Mouse (Mus musculus) CH12.LX (cell line): ENCODE measurements around the gene Srsf12. TPM values are rescaled to one million over a fixed set of nuclear protein-coding genes. Genes with fewer than 3 reads are reported as not detected.

Experiments
- DNase-seq: peaks from one replicate; pipeline ENCODE4 v3.0.0-alpha.2; 2013; ENCODE audit errors: extremely low read depth
- H3K27ac ChIP-seq: 2 replicates; pipeline ENCODE4 v1.5.1; 2012; ENCODE audit warnings: low read depth, mild to moderate bottlenecking, control low read depth, moderate library complexity; ENCODE audit not compliant: insufficient read depth
- H3K27me3 ChIP-seq: replicated peaks from 2 replicates; pipeline ENCODE3; 2012; ENCODE audit warnings: inconsistent platforms
- H3K36me3 ChIP-seq, 2 experiments: replicated peaks in 1 of 2; 2 replicates each; pipeline versions ENCODE3 to v1.6.1; 2012; ENCODE audit warnings: inconsistent platforms in 1 of 2, low read length in 1 of 2, mild to moderate bottlenecking in 1 of 2, mixed read lengths in 1 of 2, moderate library complexity in 1 of 2; ENCODE audit not compliant: control insufficient read depth in 1 of 2, insufficient read depth in 1 of 2
- H3K4me1 ChIP-seq, 2 experiments: 2 replicates each; pipeline ENCODE4 v1.6.1; 2012; ENCODE audit warnings: inconsistent platforms in 1 of 2, moderate library complexity in 1 of 2; ENCODE audit not compliant: insufficient read depth in 2 of 2, control insufficient read depth in 1 of 2
- H3K4me2 ChIP-seq: 2 replicates; pipeline ENCODE4 v1.6.1; 2012; ENCODE audit warnings: low read depth, mild to moderate bottlenecking, control low read depth; ENCODE audit not compliant: poor library complexity, insufficient read depth, severe bottlenecking
- H3K4me3 ChIP-seq, 3 experiments: fragments of 150-350 bp in 1 of 3; sonication (generic) in 1 of 3; replicated peaks in 1 of 3; 2 replicates each; pipeline versions ENCODE3 to v1.5.1; 2011 to 2012; ENCODE audit warnings: low read depth in 2 of 3, low read length in 2 of 3, mild to moderate bottlenecking in 2 of 3, moderate library complexity in 2 of 3, control low read depth in 1 of 3, improper control_type of control experiment in 1 of 3, inconsistent platforms in 1 of 3, mixed read lengths in 1 of 3; ENCODE audit not compliant: poor library complexity in 1 of 3
- H3K79me2 ChIP-seq: replicated peaks from 2 replicates; pipeline ENCODE4 v1.6.1; 2012; ENCODE audit warnings: mild to moderate bottlenecking, moderate library complexity; ENCODE audit not compliant: control insufficient read depth, poor library complexity, insufficient read depth, severe bottlenecking; ENCODE audit errors: extremely low read depth
- H3K9ac ChIP-seq: 2 replicates; pipeline ENCODE4 v1.6.1; 2012; ENCODE audit warnings: low read depth, mild to moderate bottlenecking, control low read depth, moderate library complexity; ENCODE audit not compliant: insufficient read depth
- H3K9me3 ChIP-seq: replicated peaks from 2 replicates; pipeline ENCODE3; 2012; ENCODE audit warnings: low read length, inconsistent platforms, mixed read lengths
- BHLHE40 ChIP-seq: IDR thresholded peaks from 2 replicates; pipeline ENCODE4 v1.6.1; 2011; ENCODE audit warnings: mild to moderate bottlenecking, low read depth, low read length, improper control_type of control experiment
- CHD1 ChIP-seq: IDR thresholded peaks from 2 replicates; pipeline ENCODE4 v1.6.1; 2012; ENCODE audit warnings: low read depth, low read length, improper control_type of control experiment, inconsistent platforms
- CHD2 ChIP-seq: IDR thresholded peaks from 2 replicates; pipeline ENCODE4 v1.6.1; 2011; ENCODE audit warnings: low read length, improper control_type of control experiment
- CTCF ChIP-seq, 2 experiments: IDR thresholded peaks in 1 of 2; conservative IDR thresholded peaks in 1 of 2; 2 replicates each; pipeline ENCODE4 v1.5.1; 2011 to 2012; ENCODE audit warnings: low read depth in 2 of 2, low read length in 2 of 2, improper control_type of control experiment in 1 of 2, inconsistent platforms in 1 of 2, mild to moderate bottlenecking in 1 of 2, moderate library complexity in 1 of 2
- E2F4 ChIP-seq: IDR thresholded peaks from 2 replicates; pipeline ENCODE4 v1.6.1; 2011; ENCODE audit warnings: low read depth, low read length, improper control_type of control experiment; ENCODE audit not compliant: insufficient replicate concordance
- ELF1 ChIP-seq: IDR thresholded peaks from 2 replicates; pipeline ENCODE4 v1.6.1; 2014; ENCODE audit warnings: low read depth, mild to moderate bottlenecking, inconsistent platforms, low read length, improper control_type of control experiment
- EP300 ChIP-seq: IDR thresholded peaks from 2 replicates; pipeline ENCODE4 v1.6.1; 2011; ENCODE audit warnings: low read length, improper control_type of control experiment
- ETS1 ChIP-seq: conservative IDR thresholded peaks from 2 replicates; pipeline ENCODE4 v1.6.1; 2012; ENCODE audit warnings: low read depth, mild to moderate bottlenecking, inconsistent platforms, low read length, improper control_type of control experiment, moderate library complexity
- GABPA ChIP-seq: IDR thresholded peaks from 2 replicates; pipeline ENCODE4 v1.6.1; 2012; ENCODE audit warnings: low read depth, low read length, improper control_type of control experiment, inconsistent platforms; ENCODE audit not compliant: insufficient replicate concordance
- HCFC1 ChIP-seq: IDR thresholded peaks from 2 replicates; pipeline ENCODE4 v1.6.1; 2012; ENCODE audit warnings: low read depth, mild to moderate bottlenecking, inconsistent platforms, low read length, improper control_type of control experiment
- IRF4 ChIP-seq: IDR thresholded peaks from 2 replicates; pipeline ENCODE4 v1.6.1; 2014; ENCODE audit warnings: low read depth, mild to moderate bottlenecking, inconsistent platforms, low read length, improper control_type of control experiment
- JUN ChIP-seq: IDR thresholded peaks from 2 replicates; pipeline ENCODE4 v1.6.1; 2011; ENCODE audit warnings: low read depth, mild to moderate bottlenecking, low read length, improper control_type of control experiment, moderate library complexity; ENCODE audit not compliant: insufficient read depth
- JUND ChIP-seq: conservative IDR thresholded peaks from 2 replicates; pipeline ENCODE4 v1.6.1; 2011; ENCODE audit warnings: low read depth, low read length, improper control_type of control experiment
- KAT2A ChIP-seq: IDR thresholded peaks from 2 replicates; pipeline ENCODE4 v1.6.1; 2012; ENCODE audit warnings: low read length, improper control_type of control experiment, inconsistent platforms; ENCODE audit not compliant: insufficient replicate concordance
- MAFK ChIP-seq: IDR thresholded peaks from 2 replicates; pipeline ENCODE4 v1.6.1; 2011; ENCODE audit warnings: low read length, improper control_type of control experiment; ENCODE audit not compliant: insufficient replicate concordance
- MAX ChIP-seq: IDR thresholded peaks from 2 replicates; pipeline ENCODE4 v1.6.1; 2011; ENCODE audit warnings: low read length, improper control_type of control experiment
- MAZ ChIP-seq: IDR thresholded peaks from 2 replicates; pipeline ENCODE4 v1.6.1; 2012; ENCODE audit warnings: low read depth, mild to moderate bottlenecking, inconsistent platforms, low read length, improper control_type of control experiment, moderate library complexity
- MEF2A ChIP-seq: IDR thresholded peaks from 2 replicates; pipeline ENCODE4 v1.6.1; 2014; ENCODE audit warnings: low read depth, mild to moderate bottlenecking, inconsistent platforms, low read length, improper control_type of control experiment, borderline replicate concordance
- MXI1 ChIP-seq: IDR thresholded peaks from 2 replicates; pipeline ENCODE4 v1.6.1; 2011; ENCODE audit warnings: mild to moderate bottlenecking, low read depth, low read length, improper control_type of control experiment
- MYC ChIP-seq: IDR thresholded peaks from 2 replicates; pipeline ENCODE4 v1.6.1; 2011; ENCODE audit warnings: low read depth, mild to moderate bottlenecking, improper control_type of control experiment, low read length
- NELFE ChIP-seq: IDR thresholded peaks from 2 replicates; pipeline ENCODE4 v1.6.1; 2011; ENCODE audit warnings: low read depth, low read length, improper control_type of control experiment
- NRF1 ChIP-seq: IDR thresholded peaks from 2 replicates; pipeline ENCODE4 v1.6.1; 2014; ENCODE audit warnings: low read depth, mild to moderate bottlenecking, inconsistent platforms, low read length, improper control_type of control experiment, moderate library complexity
- PAX5 ChIP-seq: IDR thresholded peaks from 2 replicates; pipeline ENCODE4 v1.6.1; 2012; ENCODE audit warnings: low read length, inconsistent platforms, mixed read lengths
- POLR2A ChIP-seq: IDR thresholded peaks from 2 replicates; pipeline ENCODE4 v1.6.1; 2011; ENCODE audit warnings: low read depth, mild to moderate bottlenecking, improper control_type of control experiment, low read length
- POLR2AphosphoS2 ChIP-seq: IDR thresholded peaks from 2 replicates; pipeline ENCODE4 v1.6.1; 2011; ENCODE audit warnings: low read depth, low read length, improper control_type of control experiment
- RAD21 ChIP-seq: IDR thresholded peaks from 2 replicates; pipeline ENCODE4 v1.6.1; 2011; ENCODE audit warnings: low read depth, mild to moderate bottlenecking, low read length, improper control_type of control experiment, moderate library complexity
- RCOR1 ChIP-seq: conservative IDR thresholded peaks from 2 replicates; pipeline ENCODE4 v1.6.1; 2012; ENCODE audit warnings: low read depth, mild to moderate bottlenecking, inconsistent platforms, low read length, improper control_type of control experiment
- SIN3A ChIP-seq: IDR thresholded peaks from 2 replicates; pipeline ENCODE4 v1.6.1; 2012; ENCODE audit warnings: low read length, improper control_type of control experiment, inconsistent platforms
- SMC3 ChIP-seq: IDR thresholded peaks from 2 replicates; pipeline ENCODE4 v1.6.1; 2011; ENCODE audit warnings: low read depth, low read length, improper control_type of control experiment
- TBP ChIP-seq: conservative IDR thresholded peaks from 2 replicates; pipeline ENCODE4 v1.6.1; 2011; ENCODE audit warnings: low read depth, low read length, improper control_type of control experiment
- TCF12 ChIP-seq: IDR thresholded peaks from 2 replicates; pipeline ENCODE4 v1.6.1; 2014; ENCODE audit warnings: low read depth, mild to moderate bottlenecking, inconsistent platforms, low read length, improper control_type of control experiment
- UBTF ChIP-seq: IDR thresholded peaks from 2 replicates; pipeline ENCODE4 v1.6.1; 2012; ENCODE audit warnings: low read depth, mild to moderate bottlenecking, inconsistent platforms, low read length, improper control_type of control experiment, moderate library complexity
- USF1 ChIP-seq: IDR thresholded peaks from 2 replicates; pipeline ENCODE4 v1.6.1; 2014; ENCODE audit warnings: low read depth, mild to moderate bottlenecking, inconsistent platforms, low read length, improper control_type of control experiment
- USF2 ChIP-seq: conservative IDR thresholded peaks from 2 replicates; pipeline ENCODE4 v1.6.1; 2011; ENCODE audit warnings: low read depth, low read length, improper control_type of control experiment
- ZC3H11A ChIP-seq: IDR thresholded peaks from 2 replicates; pipeline ENCODE4 v1.6.1; 2012; ENCODE audit warnings: low read depth, mild to moderate bottlenecking, inconsistent platforms, low read length, improper control_type of control experiment
- ZKSCAN1 ChIP-seq: IDR thresholded peaks from 2 replicates; pipeline ENCODE4 v1.6.1; 2012; ENCODE audit warnings: low read depth, inconsistent platforms, low read length, improper control_type of control experiment, borderline replicate concordance
- ZMIZ1 ChIP-seq: IDR thresholded peaks from 2 replicates; pipeline ENCODE4 v1.6.1; 2012; ENCODE audit warnings: low read depth, mild to moderate bottlenecking, inconsistent platforms, low read length, improper control_type of control experiment
- ZNF384 ChIP-seq: IDR thresholded peaks from 2 replicates; pipeline ENCODE4 v1.6.1; 2012; ENCODE audit warnings: low read depth, low read length, improper control_type of control experiment, inconsistent platforms
- dilution Hi-C: fragments of 300-500 bp; cut with MboI; formaldehyde crosslinking; loops from 2 replicates; pipeline ENCODE4 v1.14.3; 2020; ENCODE audit warnings: low sequenced_read_pairs; ENCODE audit not compliant: extremely low pct_unique_long_range_greater_than_20kb, extremely low pct_ligation_motif_present
- in situ Hi-C: fragments of 300-500 bp; cut with MboI; formaldehyde crosslinking; loops from 3 replicates; pipeline ENCODE4 v1.14.3; 2019; ENCODE audit warnings: low sequenced_read_pairs, low pct_ligation_motif_present, low pct_unique_long_range_greater_than_20kb, mixed read lengths
- polyA plus RNA-seq: library from polyadenylated mRNA; unstranded; fragments of >175 nt; gene quantifications from 2 replicates; pipeline ENCODE4 v1.2.1, GENCODE M21; 2012; ENCODE audit warnings: low read depth; ENCODE audit not compliant: insufficient read length
- total RNA-seq, 2 experiments: library from RNA; depleted of rRNA; stranded (reverse); fragments of 300-350 nt in 1 of 2; fragments of >200 nt in 1 of 2; gene quantifications; 2 replicates each; pipeline ENCODE4 v1.2.3; 2012 to 2014

Srsf12 gene
- total and polyA plus RNA-seq, 3 experiments: not detected

GRCm38 (mm10) chr4:33247479-33248053, 38.8 kb downstream of the Srsf12 start:
- in situ Hi-C loops: no loop called here

GRCm38 (mm10) chr4:33248062-33248889, 39.5 kb downstream of the Srsf12 start:
- H3K4me2 ChIP-seq: peak overlapping the region; percentile 67
- peaks cover 5 to 20% of the 10 kb centered on the region in 2 experiments for H3K4me1 ChIP-seq
- peak overlapping the region; percentile 55 to 96 (median 83) for H3K4me3 ChIP-seq
- H3K79me2 ChIP-seq: peaks cover 16% of the 10 kb centered on the region
- H3K27me3 ChIP-seq: no peaks in the 10 kb centered on the region
- peak; percentile 98 for DNase-seq
- peak overlapping the region; percentile 92 for H3K9ac ChIP-seq
- peaks cover 18 to 29% of the 10 kb centered on the region in 2 experiments for H3K36me3 ChIP-seq
- H3K9me3 ChIP-seq: no peaks in the 10 kb centered on the region
- dilution Hi-C loops: no loop called here
- in situ Hi-C loops: no loop called here
- peak overlapping the region; percentile 89 for H3K27ac ChIP-seq
- TF ChIP-seq RAD21 (no peak), ETS1 (peak; percentile 24; the same call in 1 of the 2 replicates), CHD1 (no peak), NELFE (peak; percentile 79), GABPA (no peak), ZMIZ1 (peak; percentile 90), JUN (no peak), ZNF384 (no peak), MAZ (peak; percentile 75; the same call in 1 of the 2 replicates), HCFC1 (peak; percentile 30; the same call in 1 of the 2 replicates), TBP (0 out of 2 replicates have a peak, but pooled peaks have one; percentile 50), MXI1 (peak; percentile 84), EP300 (no peak)

More at GRCm38 (mm10) chr4:33247479-33248053, 38.8 kb downstream of the Srsf12 start:
- peaks cover 18 to 36% of the 10 kb centered on the region in 2 experiments for H3K36me3 ChIP-seq
- TF ChIP-seq RAD21: no peak
- TF ChIP-seq MEF2A: peak; percentile 87
- no peak for TF ChIP-seq ZNF384
- TF ChIP-seq NELFE: peak; percentile 56; the same call in 1 of the 2 replicates
- no peak for TF ChIP-seq PAX5
- peak; percentile 92 for TF ChIP-seq POLR2A
- peak; percentile 83; the same call in 1 of the 2 replicates for TF ChIP-seq UBTF
- TF ChIP-seq SMC3: no peak
- peak; percentile 84 for TF ChIP-seq ELF1
- no peak for TF ChIP-seq ZC3H11A
- no peak for TF ChIP-seq KAT2A
- TF ChIP-seq RCOR1: no peak
- TF ChIP-seq POLR2AphosphoS2: 0 out of 2 replicates have a peak, but pooled peaks have one; percentile 54
- TF ChIP-seq NRF1: peak; percentile 95
- TF ChIP-seq EP300: peak; percentile 22; the same call in 1 of the 2 replicates
- no peak for TF ChIP-seq CHD1
- peak; percentile 92 for TF ChIP-seq CHD2
- TF ChIP-seq USF2: no peak
- no peak for TF ChIP-seq GABPA
- TF ChIP-seq JUN: peak; percentile 50; the same call in 1 of the 2 replicates
- TF ChIP-seq MAZ: peak; percentile 97
- no peak for TF ChIP-seq USF1
- peak; percentile 40; the same call in 1 of the 2 replicates for TF ChIP-seq MAFK
- TF ChIP-seq ETS1: peak; percentile 77
- peak; percentile 68 for TF ChIP-seq TCF12
- peak; percentile 77 for TF ChIP-seq TBP
- no peak for TF ChIP-seq MYC
- no peak; the same call in 1 of the 2 replicates for TF ChIP-seq BHLHE40
- no peak; the same call in 1 of the 2 replicates for TF ChIP-seq MAX
- peak; percentile 80 for TF ChIP-seq IRF4
- TF ChIP-seq CTCF (conservative IDR thresholded peaks at IDR 0.05 in 1 of 2, IDR thresholded peaks at IDR 0.05 in 1 of 2; ENCODE audit: low read depth in 2 of 2, low read length in 2 of 2): peak in 1 of 2 experiments; percentile 20; a peak in 2 of 4 replicates
- peak; percentile 68 for TF ChIP-seq HCFC1
- TF ChIP-seq JUND: no peak
- no peak for TF ChIP-seq ZKSCAN1
- no peak for TF ChIP-seq E2F4
- TF ChIP-seq MXI1: peak; percentile 27; the same call in 1 of the 2 replicates
- TF ChIP-seq SIN3A: peak; percentile 69; the same call in 1 of the 2 replicates
- TF ChIP-seq ZMIZ1: peak; percentile 78
- H3K9me3 ChIP-seq: no peaks in the 10 kb centered on the region
- peak overlapping the region; percentile 64 to 96 (median 83) for H3K4me3 ChIP-seq
- peak overlapping the region; percentile 94 for H3K9ac ChIP-seq
- H3K27me3 ChIP-seq: no peaks in the 10 kb centered on the region
- peaks cover 5 to 25% of the 10 kb centered on the region in 2 experiments for H3K4me1 ChIP-seq
- peak overlapping the region; percentile 89 for H3K27ac ChIP-seq
- peak overlapping the region; percentile 96; the same call in 1 of the 2 replicates for H3K4me2 ChIP-seq
- peak; percentile 97 for DNase-seq
- H3K79me2 ChIP-seq: peaks cover 16% of the 10 kb centered on the region
- dilution Hi-C loops: no loop called here
